Mouse (Mus musculus): ENCODE measurements around the gene Rap1a. TPM values are rescaled to one million over a fixed set of nuclear protein-coding genes. Genes with fewer than 3 reads are reported as not detected.

The Rap1a gene
- polyA plus RNA-seq, 2 experiments from 2014 or later, result 168 to 210 TPM

GRCm38 (mm10) chr3:105686394-105687323 is 114.5 kb downstream of the Rap1a start:
- no peak for ATAC-seq

- no peak for ATAC-seq
Observed at GRCm38 (mm10) chr3:105680346-105680745, 120.8 kb downstream of the Rap1a start.

Other genes with a start within 250 kb of the Rap1a start
- gene Ddx20, start 113.8 kb downstream of the Rap1a start, polyA plus RNA-seq (2017; shearing (Covaris generic)), result 1 to 10 TPM; 9.7 to 9.8 TPM
- gene Inka2, start 96.7 kb downstream of the Rap1a start, polyA plus RNA-seq (2017; shearing (Covaris generic)), result 1 to 10 TPM; 1.7 to 2.4 TPM
- gene Adora3, start 69.5 kb upstream of the Rap1a start, polyA plus RNA-seq (2017; shearing (Covaris generic)), result under 1 TPM in 1 of 2 experiments, not detected in 1; 0.71 TPM
- gene Tmigd3, start 69.6 kb upstream of the Rap1a start, polyA plus RNA-seq (2017; shearing (Covaris generic)), result not detected
- gene I830077J02Rik, start 131.3 kb upstream of the Rap1a start, polyA plus RNA-seq (2017; shearing (Covaris generic)), result under 1 TPM in 1 of 2 experiments, not detected in 1; 0.46 TPM
- 10 to 100 TPM; 59.5 to 64.4 TPM for gene Wdr77, start 158.0 kb upstream of the Rap1a start, polyA plus RNA-seq (2017; shearing (Covaris generic))
- gene Atp5f1, start 158.8 kb upstream of the Rap1a start, polyA plus RNA-seq (2017; shearing (Covaris generic)), result 100 to 1,000 TPM; 442 to 454 TPM
- gene Ovgp1, start 172.4 kb upstream of the Rap1a start, polyA plus RNA-seq (2017; shearing (Covaris generic)), result 1 to 10 TPM; 1.6 to 2.2 TPM
- gene Pifo, start 213.3 kb upstream of the Rap1a start, polyA plus RNA-seq (2017; shearing (Covaris generic)), result not detected
- gene Chil5, start 231.5 kb upstream of the Rap1a start, polyA plus RNA-seq (2017; shearing (Covaris generic)), result 10 to 100 TPM in 1 of 2 experiments, 1 to 10 TPM in 1; 7.2 to 13.2 TPM